Mouse (Mus musculus) mouse trophoblast stem cell (cell line): Measurements from ENCODE around the gene Serpinb8.

ENCODE experiments used
- in situ Hi-C, 2 experiments: fragments of 300-500 bp; cut with MseI, MboI; formaldehyde crosslinking; loops; 2 replicates in 1 of 2; 3 replicates in 1 of 2; pipeline ENCODE4 v1.15.1; 2025

Serpinb8 gene

DNA sequence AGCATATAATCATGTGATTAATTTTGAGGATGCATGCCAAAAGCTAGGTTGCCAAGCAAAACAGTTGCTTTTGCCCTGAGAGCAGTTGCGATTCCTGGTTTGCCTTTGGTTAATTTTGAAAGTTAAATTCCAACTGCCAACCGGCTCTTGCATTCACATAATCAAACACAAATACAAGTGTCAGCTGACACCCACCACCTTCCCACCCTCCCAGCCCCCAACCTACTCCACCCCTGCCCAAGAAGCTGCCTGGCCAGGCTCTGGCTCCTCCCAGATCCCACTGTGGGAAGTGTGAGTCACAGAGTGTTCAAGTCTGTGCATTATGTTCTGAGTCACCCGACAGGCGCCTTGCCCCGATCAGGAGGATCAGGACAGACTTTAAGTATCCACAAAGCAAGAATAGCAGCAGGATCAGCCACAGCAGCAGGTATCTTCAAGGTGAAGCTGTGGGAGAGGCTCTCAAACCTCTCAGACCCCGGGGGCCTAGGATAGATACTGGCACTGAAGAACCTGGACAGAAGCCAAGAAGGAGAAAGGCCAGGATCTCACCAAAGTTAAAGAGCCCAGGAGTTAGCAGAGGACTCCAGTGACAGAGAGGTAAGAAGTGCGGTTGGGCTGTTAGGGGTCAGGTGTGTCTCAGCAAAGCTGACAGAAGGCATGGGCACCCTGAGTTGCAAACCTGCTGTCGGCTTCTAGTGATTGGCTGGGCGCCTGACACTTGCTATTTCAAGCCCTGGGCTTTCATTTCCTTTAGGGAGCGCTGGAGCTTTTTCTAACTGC lies at the start of gene Serpinb8:
Serpinb8 (plus strand) TSS at position 316 of the 780 bp plus-strand sequence.
- in situ Hi-C loops: no loop called here

DNA sequence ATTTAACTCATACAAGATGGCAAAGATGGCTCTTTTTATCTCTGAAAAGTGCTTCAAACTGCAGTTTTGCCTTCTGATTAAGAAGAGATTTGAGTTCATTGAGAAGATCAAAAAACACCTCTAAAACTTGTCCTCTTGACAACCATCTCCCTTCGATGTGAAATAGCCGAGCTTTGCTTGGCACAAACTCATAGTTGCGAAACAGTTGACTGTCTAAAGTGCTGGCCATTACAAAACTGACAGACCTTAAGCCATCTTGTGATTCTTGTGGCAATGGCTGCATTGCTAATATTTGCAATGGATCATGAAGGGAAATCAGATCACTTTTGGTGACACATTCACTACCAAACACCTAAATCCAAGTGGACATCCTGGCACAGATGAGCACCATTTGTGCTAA lies 30.3 kb upstream of the Serpinb8 start:
- in situ Hi-C loops: no loop called here

DNA sequence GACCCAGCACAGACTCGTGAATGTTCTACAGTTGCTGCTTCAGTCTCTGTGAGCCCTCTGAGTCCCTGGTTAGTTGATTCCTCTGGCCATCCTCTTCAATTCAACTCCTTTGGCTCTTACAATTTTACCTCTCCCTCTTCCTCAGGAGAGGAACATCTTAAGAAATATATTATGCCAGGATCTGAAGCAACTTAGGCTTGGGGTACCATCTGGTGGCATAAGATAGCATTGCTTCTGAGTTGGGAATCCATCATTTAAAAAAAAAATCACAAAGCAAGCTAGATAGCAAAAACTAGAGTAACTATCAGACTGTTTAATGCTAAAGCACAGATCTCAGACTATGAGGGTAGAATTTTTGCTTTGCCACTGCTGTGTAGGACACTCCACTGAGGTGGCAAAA lies 27.7 kb upstream of the Serpinb8 start:
- in situ Hi-C loops: no loop called here

DNA sequence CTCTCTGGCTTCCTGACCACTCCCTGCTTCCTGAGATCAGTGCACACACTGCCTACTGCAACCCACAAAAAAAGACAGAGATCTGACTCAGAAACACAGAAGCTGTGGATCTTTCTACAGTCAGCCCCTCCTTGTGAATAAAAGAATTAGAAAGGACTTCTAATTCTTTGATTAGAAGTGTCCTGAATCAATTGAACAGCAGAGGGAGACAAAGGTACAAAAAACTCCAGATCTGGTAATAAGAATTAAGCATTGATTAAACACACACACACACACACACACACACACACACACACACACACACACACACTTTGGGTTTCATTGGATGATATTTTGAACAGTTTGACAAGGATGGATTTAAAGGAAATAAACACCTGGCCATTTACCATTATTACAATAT lies 24.2 kb upstream of the Serpinb8 start:
- in situ Hi-C loops: no loop called here

DNA sequence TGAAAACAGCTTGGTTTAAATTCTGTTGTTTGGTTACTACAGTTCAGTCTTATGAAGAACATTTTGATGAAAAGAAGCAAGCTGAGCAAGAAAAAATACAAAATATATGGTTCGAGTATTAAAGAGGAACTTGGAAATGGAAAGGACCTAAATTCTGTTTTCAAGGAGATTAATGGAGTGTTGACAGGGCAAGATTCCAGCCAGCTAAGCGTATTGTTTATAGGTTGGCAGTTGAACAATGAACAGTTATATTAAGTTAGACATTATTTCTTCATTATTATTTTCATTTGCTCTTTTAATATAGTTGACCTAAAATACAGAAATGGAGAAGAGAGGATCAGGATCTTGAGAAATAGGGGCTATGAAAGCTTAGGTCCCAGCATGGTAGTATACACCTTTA lies 13.7 kb upstream of the Serpinb8 start:
- in situ Hi-C loops: no loop called here

DNA sequence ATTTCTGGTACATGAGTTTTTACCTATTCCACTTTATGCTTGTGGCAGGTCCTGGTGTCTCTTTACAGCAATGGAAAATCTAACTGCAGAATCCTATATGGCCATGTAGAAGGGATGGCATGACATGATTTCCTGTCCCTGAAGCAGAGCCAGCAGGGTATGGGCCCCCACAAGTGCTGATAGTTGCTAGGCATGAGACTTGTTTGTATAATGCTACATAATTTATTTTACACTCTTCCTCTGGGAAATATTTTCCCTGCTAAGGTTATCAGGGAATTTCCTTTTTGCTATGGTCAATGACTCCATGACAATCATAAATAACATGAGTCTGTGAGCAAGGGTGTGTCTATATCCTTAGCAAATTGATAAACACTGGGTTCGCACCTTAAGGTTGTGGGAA lies 12.3 kb upstream of the Serpinb8 start:
- in situ Hi-C loops: no loop called here

DNA sequence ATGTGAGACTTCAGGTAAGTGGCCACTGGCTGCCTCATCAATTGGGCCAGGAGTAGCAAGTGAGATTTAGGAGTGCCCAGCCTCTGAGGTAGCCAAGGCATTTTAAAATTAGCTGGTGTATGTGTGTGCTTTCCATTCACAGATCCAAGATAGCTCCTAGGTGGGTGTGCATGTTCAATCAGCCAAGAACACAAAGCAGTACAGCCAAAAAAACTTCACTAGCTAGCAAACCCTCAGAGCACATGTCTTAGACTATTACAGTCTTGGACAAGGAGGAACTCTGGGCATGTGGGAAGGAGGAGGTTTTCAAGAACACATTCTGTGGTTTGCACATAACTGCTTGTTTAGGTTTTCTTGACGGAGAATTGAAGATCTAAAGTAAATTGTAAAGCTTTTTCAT lies 8.6 kb upstream of the Serpinb8 start:
- in situ Hi-C loops: no loop called here

DNA sequence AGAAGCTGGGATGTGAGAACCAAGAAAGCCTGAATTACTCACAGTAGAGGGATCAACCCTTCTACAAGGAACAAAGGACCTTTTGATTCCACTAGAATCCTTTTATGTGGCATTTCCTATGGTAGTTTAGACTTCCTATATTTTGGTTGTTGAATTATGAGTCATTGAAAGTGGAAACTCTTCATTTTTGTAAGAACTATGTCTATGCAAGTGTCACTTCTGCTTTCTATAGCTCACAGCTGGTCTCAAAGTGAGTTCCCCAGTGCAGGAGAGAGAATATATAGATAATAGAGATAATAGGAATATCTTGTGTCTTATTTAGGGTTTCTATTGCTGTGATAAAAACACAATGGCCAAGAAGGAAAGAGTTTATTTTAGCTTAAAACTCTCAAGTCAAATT lies 6.9 kb upstream of the Serpinb8 start:
- in situ Hi-C loops: no loop called here

DNA sequence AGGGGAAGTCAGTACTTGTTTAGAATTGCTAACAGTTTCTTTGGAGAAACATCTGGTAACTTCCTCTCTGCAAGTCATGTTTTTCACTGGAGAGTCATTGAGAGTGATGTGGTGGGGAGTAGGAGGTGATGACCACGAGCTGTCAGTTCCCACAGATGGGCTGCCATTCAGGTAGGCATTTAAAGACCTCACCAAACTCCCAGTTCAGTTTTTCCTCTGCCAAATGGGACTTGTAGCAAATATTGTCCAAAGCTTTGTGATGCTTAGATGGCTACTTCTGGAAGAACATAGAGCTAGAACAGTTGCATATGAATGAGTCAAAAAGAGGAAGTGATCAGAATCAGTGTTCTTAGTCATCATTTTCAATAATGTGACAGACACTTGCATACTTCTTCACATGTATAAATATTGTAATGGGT lies 5.8 kb upstream of the Serpinb8 start:
- in situ Hi-C loops: no loop called here

DNA sequence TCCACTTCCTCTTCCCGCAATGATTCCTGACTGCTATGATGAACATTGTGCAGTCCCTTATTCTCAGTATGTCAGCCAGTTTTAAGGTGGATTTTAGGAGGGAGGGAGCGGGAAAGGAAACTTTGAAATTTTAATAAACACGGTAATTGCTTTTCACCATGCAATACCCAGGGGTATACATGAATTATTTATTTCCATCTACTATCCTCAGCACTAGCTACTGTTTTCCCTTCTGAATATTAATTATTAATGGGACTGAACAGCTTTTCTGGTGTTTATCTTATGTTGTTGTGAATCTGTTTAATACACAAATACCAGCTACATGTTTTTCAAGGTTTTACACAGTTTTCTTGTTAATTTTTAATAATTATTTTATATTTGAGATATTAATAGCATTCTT lies 4.9 kb upstream of the Serpinb8 start:
- in situ Hi-C loops: no loop called here

DNA sequence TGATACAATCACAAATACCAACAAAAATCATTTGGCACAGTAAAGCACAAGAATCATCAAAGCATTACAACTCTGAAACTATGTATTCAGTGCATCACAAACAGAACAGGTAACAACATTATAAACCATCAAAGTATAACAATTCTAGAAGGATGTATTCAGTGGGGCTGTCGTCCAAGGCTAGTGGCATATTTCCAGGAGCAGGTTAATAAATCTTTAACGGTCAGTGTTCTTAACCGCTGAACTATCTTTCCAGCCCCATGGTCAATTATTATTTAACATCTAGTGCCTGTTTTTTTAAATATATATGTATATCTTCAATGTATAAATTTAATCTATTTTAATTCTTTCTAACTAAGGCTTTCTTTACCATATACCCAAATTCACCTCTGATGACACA lies 3.6 kb upstream of the Serpinb8 start:
- in situ Hi-C loops: no loop called here

DNA sequence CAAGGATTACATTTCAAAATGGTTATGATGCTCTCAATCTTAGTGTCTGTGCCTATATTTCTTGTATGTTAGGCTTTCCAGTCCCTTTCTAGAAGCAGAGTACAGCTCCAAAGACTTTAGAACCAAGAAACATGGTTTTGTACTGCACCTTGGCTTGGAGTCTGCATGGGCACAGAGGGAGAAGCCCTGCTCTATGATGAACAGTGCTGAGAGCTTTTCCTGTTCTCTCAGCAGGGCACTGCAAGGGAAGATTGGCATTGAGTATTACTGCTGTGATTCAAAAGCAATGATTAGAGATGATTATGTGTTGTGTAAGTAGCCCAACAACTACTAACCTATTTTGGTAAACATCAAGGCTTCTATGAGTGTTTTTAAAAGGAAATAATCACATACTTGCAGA lies 1.6 kb upstream of the Serpinb8 start:
- in situ Hi-C loops: no loop called here

DNA sequence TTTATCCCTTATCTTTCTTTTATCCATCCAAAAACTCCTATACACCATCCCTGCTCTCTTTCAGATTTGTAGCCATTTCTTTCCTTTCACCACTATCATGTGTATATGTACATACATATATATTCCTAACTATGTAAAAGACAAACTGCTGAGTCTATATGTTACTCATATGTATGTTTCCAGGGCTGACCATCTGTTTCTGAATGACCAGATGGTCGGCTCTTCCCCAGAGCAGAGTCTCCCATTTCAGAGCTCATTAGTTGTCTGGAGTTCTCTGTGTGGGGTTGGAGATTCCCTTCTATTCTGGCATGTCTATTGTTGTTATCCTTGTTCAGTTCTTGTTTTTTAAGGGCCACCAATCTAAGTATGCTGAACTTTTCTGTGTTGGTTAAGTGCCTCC lies 1.2 kb upstream of the Serpinb8 start:
- in situ Hi-C loops: no loop called here

DNA sequence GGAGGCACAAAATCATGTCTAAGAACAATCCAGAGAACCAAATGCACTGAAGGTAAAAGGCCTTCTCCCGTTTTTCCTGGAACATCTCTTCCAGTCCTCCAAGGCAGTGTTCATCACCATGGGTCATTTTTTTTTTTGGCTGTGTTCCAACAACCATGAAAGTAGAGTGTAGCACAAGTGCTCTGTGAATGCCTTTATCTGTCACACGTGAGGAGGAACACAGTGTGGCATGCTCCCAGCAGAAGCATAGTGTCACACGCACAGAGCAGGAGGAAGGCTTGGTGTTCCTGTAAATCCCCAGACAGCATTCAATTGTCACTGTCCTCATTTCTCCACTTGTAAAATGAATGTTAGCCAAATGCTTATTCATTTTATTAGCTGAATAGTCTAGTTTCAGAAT lies 2.8 kb downstream of the Serpinb8 start:
- in situ Hi-C loops: no loop called here

DNA sequence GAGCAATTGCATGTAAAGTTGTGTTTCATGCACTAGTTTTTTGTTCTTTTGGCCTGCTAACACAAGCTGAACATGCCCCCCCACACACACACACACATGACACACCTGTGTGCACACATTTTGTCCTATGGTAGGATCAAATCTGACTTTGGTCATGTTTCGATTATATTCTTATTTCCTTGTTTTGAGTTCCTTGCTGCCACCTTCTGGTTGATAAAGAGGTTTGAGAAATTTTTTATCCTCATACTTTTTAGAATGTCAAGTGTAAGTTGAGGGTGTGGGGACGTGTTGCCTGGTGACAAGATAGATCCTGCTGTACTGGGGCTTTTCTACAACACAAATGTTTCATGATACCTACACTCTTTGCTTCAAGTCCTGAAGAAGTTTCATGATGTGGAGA lies 3.7 kb downstream of the Serpinb8 start:
- in situ Hi-C loops: no loop called here

DNA sequence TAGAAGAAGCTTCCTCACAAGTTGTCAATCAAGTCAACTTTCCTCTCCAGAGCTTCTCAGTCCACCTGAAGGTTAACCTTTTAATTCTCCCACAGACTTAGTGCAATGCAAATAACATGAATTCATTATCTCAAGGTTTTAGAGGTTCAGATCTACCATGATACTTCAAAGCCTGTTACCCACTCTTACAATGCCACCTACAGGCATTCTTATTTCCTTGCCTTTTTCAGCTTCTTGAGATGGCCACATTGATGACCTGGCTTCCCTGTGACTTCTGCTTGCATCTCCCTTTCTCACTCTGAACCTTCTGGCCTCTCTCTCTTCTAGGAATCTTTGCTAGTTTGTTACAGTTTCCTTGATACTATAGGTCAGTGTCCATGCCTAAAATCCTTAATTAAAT lies 7.1 kb downstream of the Serpinb8 start:
- in situ Hi-C loops: no loop called here

DNA sequence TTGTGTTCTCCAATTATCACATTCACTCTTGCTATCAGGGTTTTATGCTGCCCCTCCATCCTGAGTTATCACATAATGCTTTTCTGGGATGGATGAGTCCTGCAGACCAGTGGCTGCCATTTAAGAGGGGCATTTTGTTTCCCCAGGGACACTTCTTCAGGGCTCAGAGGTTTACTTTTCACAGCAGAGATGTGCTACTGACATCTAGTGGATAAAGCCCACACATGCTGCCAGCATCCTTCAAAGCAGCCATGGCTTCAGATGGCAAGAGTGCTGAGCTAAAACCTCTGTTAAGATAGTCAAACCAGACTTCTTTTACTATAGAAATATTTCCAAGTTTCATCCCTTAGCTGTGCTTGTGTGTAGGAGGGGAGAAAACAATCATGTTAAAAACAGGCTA lies 8.7 kb downstream of the Serpinb8 start:
- in situ Hi-C loops: no loop called here

DNA sequence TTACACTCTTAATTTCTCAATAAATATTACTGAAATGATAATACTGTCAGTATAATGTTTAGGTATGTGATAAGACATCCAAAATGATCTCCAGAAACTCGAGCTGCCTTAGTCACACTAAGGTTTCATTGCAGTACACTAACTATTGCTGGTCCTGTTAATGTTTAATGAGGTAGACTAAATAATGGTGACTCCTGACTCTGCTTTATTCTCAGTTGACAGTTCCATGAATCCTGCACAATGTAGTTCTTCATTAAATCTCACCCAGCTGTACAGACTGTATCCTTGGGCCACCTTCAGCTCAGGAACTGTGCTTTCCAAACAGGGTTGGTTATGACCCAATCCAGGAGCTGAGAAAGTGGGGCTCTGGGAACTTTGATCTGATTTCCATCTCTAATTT lies 19.1 kb downstream of the Serpinb8 start:
- in situ Hi-C loops: no loop called here

DNA sequence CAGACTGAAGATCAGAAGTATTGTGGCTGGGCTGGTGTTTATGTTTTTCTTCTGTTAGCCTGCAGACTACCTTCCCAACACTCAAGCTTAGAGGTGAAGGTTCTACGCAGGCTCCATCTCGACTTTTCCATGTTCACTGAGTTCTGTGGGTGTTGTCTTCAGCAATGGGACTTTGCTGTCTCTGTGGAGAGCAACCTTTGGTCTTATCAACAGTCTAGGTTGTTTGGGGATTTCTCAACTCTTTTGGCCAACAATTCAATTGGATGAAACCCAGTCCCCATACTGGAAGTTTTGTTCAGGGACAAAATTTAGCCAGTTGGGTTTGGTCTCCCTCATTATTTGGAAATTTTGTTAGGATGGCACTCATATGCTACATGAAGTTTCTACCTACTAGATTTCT lies 24.3 kb downstream of the Serpinb8 start:
- in situ Hi-C loops: no loop called here

DNA sequence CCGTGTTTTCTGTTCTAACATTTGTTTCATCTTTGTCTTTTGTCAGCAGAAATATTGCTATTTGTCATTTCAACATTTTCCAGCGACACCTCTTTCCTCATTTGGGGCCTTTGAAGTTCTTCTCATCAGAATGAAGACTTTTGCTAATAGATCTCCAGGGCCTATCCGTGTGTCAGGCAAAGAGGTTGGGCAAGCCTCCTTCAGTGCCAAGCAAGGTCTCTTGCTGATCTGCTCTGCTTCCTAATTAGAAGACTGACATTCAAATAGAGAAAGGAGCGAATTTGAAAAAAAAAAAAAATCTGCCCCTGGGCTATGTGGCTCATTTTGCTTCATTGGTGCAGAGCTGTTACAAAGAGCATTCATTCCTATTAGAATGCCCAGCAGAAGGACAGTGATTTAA lies 32.2 kb downstream of the Serpinb8 start:
- in situ Hi-C loops: no loop called here

DNA sequence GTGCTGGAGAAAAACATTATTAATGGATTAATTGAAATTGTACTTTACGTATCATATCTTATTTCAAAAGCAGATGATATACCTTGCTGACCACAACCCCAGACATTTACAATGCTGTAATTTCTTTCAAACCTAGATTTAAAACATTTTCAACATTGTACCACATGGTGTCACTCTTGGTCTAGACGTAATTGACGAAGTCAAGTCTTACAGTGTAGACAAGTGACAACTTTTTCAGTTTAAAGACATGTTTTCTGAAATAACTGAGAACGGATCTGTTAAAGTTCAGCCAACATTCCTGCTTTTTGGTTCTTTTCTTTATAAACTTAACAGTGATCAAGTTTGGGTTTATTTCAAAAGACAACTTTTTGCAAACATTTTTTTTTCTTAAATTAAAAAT lies 46.1 kb downstream of the Serpinb8 start:
- in situ Hi-C loops: no loop called here

DNA sequence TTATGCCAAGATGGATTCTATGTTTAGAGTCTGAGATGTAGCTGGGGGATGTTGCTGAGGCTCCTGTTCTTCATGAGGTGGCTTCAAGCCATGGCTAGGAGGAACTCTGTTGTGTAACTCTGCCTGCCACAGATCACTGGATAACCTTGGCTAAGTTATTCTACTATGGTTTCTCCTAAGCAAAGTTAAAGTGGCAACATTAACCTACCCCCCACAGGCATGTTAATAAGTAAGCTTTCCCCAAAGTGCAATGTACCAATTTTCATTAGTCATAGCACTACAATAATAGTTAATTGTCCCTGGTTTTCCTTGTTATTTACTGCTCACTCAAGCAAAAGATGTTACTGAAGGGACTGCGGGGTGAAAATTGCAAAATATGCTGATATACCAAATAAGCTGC lies 48.2 kb downstream of the Serpinb8 start:
- in situ Hi-C loops: no loop called here

DNA sequence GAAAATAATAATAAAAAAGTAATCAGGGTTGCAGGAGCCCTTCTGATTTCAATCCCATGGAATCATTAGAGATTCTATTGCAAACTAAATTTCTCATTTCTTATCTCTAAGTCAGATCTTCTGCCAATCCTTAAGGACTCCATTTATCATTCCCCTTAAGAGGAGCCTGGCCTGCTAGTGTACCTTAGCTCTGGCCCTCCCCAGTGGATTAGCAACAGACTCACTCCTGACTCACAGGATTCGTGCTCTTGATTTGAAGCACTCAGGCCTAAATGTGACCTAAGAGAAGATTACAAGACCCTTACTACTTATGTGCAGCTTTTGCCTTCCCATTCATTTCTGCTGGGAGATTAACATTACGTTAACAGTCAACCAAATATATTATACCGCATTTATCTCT lies 48.7 kb downstream of the Serpinb8 start:
- in situ Hi-C loops: no loop called here

DNA sequence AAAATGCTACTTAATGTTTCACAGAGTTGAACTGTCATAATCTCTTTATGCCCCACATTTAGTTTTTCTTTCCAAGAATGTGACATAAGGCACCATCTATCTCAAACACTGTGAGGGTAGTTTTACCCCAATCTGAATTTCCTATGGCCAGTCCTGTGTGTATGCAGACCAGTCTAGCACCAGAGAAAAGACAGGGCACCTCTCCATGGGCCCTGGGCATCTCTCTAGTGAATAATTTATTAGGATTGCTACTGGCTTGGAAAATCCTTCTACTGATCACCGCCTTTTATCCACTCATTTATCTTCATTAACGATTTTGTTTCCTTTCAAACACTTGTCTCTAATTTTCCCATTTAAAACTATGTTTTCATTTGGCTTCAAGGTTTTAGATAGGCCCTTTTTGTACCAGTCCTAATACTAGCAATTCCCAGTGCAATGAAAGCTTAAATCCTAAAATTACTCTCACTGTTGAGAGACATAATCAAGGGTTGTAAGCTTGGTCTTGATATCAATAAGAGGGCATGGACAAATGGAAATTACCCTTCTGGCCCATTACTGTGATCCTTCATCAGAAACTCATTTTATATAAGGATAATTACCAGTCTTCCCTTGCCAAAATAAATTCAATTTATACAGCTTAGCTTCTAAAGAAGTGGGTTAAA lies 52.8 kb downstream of the Serpinb8 start:
- in situ Hi-C loops: no loop called here
